Mouse (Mus musculus) stomach, embryonic 14.5 days (tissue): ENCODE data around the gene Gm20388. TPM values are rescaled to one million over a fixed set of nuclear protein-coding genes. Genes with fewer than 3 reads are reported as not detected.

Experiments
- ATAC-seq: fragments of 200-750 bp; cut with Nextera tagmentation; 2 replicates; pipeline ENCODE4 v1.8.0; 2017; ENCODE audit warnings: low read depth, moderate TSS enrichment; ENCODE audit not compliant: insufficient number of reproducible peaks, insufficient read depth, low FRiP score
- H3K27ac ChIP-seq: fragments of 300-500 bp; sonication (generic); 2 replicates; pipeline ENCODE4 v1.5.1; 2014; ENCODE audit warnings: mild to moderate bottlenecking, low read length, moderate library complexity, mixed read lengths
- H3K27me3 ChIP-seq: fragments of 300-500 bp; sonication (generic); 2 replicates; pipeline ENCODE4 v1.6.1; 2014; ENCODE audit warnings: low read length, control low read depth, mixed read lengths; ENCODE audit not compliant: control insufficient read depth, insufficient read depth
- H3K36me3 ChIP-seq: fragments of 300-500 bp; sonication (generic); 2 replicates; pipeline ENCODE4 v1.6.1; 2014; ENCODE audit warnings: mild to moderate bottlenecking, control low read depth, low read length, moderate library complexity, mixed read lengths; ENCODE audit not compliant: control insufficient read depth, insufficient read depth
- H3K4me1 ChIP-seq: fragments of 300-500 bp; sonication (generic); 2 replicates; pipeline ENCODE4 v1.6.1; 2014; ENCODE audit warnings: low read length, control low read depth, mixed read lengths; ENCODE audit not compliant: control insufficient read depth, insufficient read depth
- H3K4me2 ChIP-seq: fragments of 300-500 bp; sonication (generic); replicated peaks from 2 replicates; pipeline ENCODE4 v1.6.1; 2014; ENCODE audit warnings: low read depth, low read length, control low read depth
- H3K4me3 ChIP-seq: fragments of 300-500 bp; sonication (generic); 2 replicates; pipeline ENCODE4 v1.5.1; 2014; ENCODE audit warnings: low read depth, low read length, control low read depth
- H3K9ac ChIP-seq: fragments of 300-500 bp; sonication (generic); replicated peaks from 2 replicates; pipeline ENCODE4 v1.6.1; 2014; ENCODE audit warnings: low read depth, mild to moderate bottlenecking, control low read depth, low read length, moderate library complexity, mixed read lengths
- H3K9me3 ChIP-seq: fragments of 300-500 bp; sonication (generic); 2 replicates; pipeline ENCODE4 v1.6.1; 2016; ENCODE audit warnings: low read depth, low read length, control low read depth; ENCODE audit not compliant: control insufficient read depth
- WGBS: fragments of 180-500 bp; shearing (Covaris S2); extraction: QIAGEN DNeasy Blood & Tissue Kit; methylation state at CpG from one replicate; pipeline ENCODE4 v1.1.7; 2014; 5-methylcytosine and 5-hydroxymethylcytosine counted together
- polyA plus RNA-seq: library from polyadenylated mRNA; unstranded; fragments of >200 nt; fragmentation: Nextera tagmentation; extraction: Ambion mirVana; gene quantifications from 2 replicates; pipeline ENCODE4 v1.2.1, GENCODE M21; 2014

Gm20388 gene
- polyA plus RNA-seq, 1 experiment from 2014 or later, result 11.4 TPM

DNA sequence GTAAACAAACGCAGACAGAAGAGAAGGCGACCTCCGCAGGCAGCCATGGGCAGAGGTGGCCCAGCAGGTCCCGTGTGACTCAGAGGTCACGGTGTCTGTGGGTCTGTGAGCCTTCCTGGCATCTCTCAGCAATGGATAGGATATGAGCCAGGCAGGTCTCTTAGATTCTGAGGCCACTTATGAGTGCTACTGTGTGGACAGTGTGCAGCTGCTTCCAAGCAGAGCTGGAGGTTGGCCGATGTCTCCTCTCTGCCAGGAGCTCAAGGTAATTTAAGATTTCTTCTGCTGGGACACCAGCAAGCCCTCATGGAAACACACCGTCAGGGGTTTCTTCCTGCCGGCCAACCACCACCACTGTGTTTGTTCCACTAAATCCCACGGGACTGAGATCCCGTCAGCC is 4397.1 kb downstream of the Gm20388 start:
- Histone ChIP-seq H3K36me3 (peaks cover 7% of the 10 kb centered on the region; the same call in 1 of the 2 replicates), H3K4me2 (no peak overlapping the region), H3K27me3 (no peaks in the 10 kb centered on the region), H3K4me3 (no peak overlapping the region), H3K4me1 (peaks cover 15% of the 10 kb centered on the region; the same call in 1 of the 2 replicates), H3K9ac (no peak overlapping the region), H3K9me3 (no peaks in the 10 kb centered on the region), H3K27ac (no peak overlapping the region)
- 86% methylated on average over 10 of the region's 10 CpGs for WGBS
- no peak for ATAC-seq

- H3K27ac ChIP-seq, result no peak overlapping the region
- 90% methylated on average over 13 of the region's 13 CpGs for WGBS
- no peaks in the 10 kb centered on the region for H3K27me3 ChIP-seq
- H3K4me2 ChIP-seq, result no peak overlapping the region
- H3K9me3 ChIP-seq, result no peaks in the 10 kb centered on the region
- H3K36me3 ChIP-seq, result peaks cover 7% of the 10 kb centered on the region; the same call in 1 of the 2 replicates
- no peak overlapping the region for H3K4me3 ChIP-seq
- no peak for ATAC-seq
- peaks cover 15% of the 10 kb centered on the region; the same call in 1 of the 2 replicates for H3K4me1 ChIP-seq
- H3K9ac ChIP-seq, result no peak overlapping the region
Measured at GRCm38 (mm10) chr8:124310509-124310908, 4399.9 kb downstream of the Gm20388 start.

DNA sequence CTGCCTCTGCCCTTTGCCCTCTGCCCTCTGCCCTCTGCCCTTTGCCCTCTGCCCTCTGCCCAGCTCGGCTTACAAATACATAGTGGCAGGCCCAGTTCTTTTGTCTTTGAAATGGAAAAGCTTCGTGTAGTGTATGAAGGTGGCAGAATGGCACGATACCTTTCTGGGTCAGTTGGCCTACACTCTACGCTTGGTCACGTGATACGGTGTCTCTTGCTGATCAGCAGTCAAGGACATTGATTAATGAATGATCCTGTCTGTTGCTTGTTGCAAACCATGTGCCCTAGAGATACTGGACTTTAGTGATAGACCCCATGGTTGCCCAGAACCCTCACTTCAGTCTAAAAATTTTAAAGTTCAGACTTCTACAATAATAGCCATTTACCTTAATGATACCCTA is 4400.5 kb downstream of the Gm20388 start:
- Histone ChIP-seq H3K4me2 (no peak overlapping the region), H3K36me3 (peaks cover 7% of the 10 kb centered on the region; the same call in 1 of the 2 replicates), H3K27me3 (no peaks in the 10 kb centered on the region), H3K4me3 (no peak overlapping the region), H3K9me3 (no peaks in the 10 kb centered on the region), H3K27ac (no peak overlapping the region), H3K9ac (no peak overlapping the region), H3K4me1 (peaks cover 14% of the 10 kb centered on the region; the same call in 1 of the 2 replicates)
- no peak for ATAC-seq
- 89% methylated on average over 6 of the region's 6 CpGs for WGBS

GRCm38 (mm10) chr8:124311723-124312122 is 4401.1 kb downstream of the Gm20388 start:
- Histone ChIP-seq H3K9me3 (no peaks in the 10 kb centered on the region), H3K27me3 (no peaks in the 10 kb centered on the region), H3K4me3 (no peak overlapping the region), H3K36me3 (peaks cover 7% of the 10 kb centered on the region; the same call in 1 of the 2 replicates), H3K9ac (no peak overlapping the region), H3K4me2 (no peak overlapping the region), H3K4me1 (peaks cover 9% of the 10 kb centered on the region), H3K27ac (no peak overlapping the region)
- ATAC-seq, result no peak
- 93% methylated on average over 17 of the region's 17 CpGs for WGBS

DNA sequence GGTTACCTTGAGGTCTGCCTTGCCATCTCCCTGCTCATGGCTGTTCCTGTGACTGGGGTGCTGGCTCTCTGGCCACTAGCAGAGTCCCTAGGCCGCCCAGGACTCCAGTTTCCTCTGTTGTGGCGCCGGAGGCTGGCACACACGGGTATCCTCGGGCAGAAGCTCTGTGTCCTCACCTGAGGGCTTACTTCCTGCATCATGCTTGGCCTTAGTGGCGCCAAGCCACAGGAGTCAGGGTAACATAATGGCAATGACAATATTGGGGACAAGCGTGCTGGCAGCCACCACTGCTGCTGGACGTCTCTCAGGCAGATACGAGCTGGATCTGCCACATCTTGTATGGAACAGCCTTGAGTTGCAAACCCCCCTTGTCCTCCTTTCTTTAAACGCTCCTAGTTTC is 4401.6 kb downstream of the Gm20388 start:
- no peak for ATAC-seq
- H3K9me3 ChIP-seq, result no peaks in the 10 kb centered on the region
- no peak overlapping the region for H3K4me2 ChIP-seq
- 93% methylated on average over 10 of the region's 10 CpGs for WGBS
- peaks cover 7% of the 10 kb centered on the region; the same call in 1 of the 2 replicates for H3K36me3 ChIP-seq
- no peaks in the 10 kb centered on the region for H3K27me3 ChIP-seq
- H3K9ac ChIP-seq, result no peak overlapping the region
- no peak overlapping the region for H3K4me3 ChIP-seq
- peaks cover 12% of the 10 kb centered on the region for H3K4me1 ChIP-seq
- no peak overlapping the region for H3K27ac ChIP-seq

- no peak overlapping the region for H3K4me3 ChIP-seq
- H3K9me3 ChIP-seq, result no peaks in the 10 kb centered on the region
- H3K4me1 ChIP-seq, result peaks cover 13% of the 10 kb centered on the region
- H3K36me3 ChIP-seq, result no peaks in the 10 kb centered on the region
- H3K4me2 ChIP-seq, result no peak overlapping the region
- H3K9ac ChIP-seq, result no peak overlapping the region
- H3K27ac ChIP-seq, result peak overlapping the region; percentile 71; the same call in 1 of the 2 replicates
- 48% methylated on average over 10 of the region's 10 CpGs for WGBS
- ATAC-seq, result 0 out of 2 replicates have a peak, but pooled peaks have one; percentile 35
- no peaks in the 10 kb centered on the region for H3K27me3 ChIP-seq
Measured at GRCm38 (mm10) chr8:124314803-124315202, 4404.2 kb downstream of the Gm20388 start.

GRCm38 (mm10) chr8:124316466-124317136 is 4406.0 kb downstream of the Gm20388 start:
- Histone ChIP-seq H3K9me3 (no peaks in the 10 kb centered on the region), H3K4me2 (no peak overlapping the region), H3K4me1 (peaks cover 13% of the 10 kb centered on the region), H3K36me3 (no peaks in the 10 kb centered on the region), H3K9ac (no peak overlapping the region), H3K27me3 (no peaks in the 10 kb centered on the region), H3K27ac (no peak overlapping the region), H3K4me3 (no peak overlapping the region)
- 53% methylated on average over 12 of the region's 12 CpGs for WGBS
- no peak for ATAC-seq

DNA sequence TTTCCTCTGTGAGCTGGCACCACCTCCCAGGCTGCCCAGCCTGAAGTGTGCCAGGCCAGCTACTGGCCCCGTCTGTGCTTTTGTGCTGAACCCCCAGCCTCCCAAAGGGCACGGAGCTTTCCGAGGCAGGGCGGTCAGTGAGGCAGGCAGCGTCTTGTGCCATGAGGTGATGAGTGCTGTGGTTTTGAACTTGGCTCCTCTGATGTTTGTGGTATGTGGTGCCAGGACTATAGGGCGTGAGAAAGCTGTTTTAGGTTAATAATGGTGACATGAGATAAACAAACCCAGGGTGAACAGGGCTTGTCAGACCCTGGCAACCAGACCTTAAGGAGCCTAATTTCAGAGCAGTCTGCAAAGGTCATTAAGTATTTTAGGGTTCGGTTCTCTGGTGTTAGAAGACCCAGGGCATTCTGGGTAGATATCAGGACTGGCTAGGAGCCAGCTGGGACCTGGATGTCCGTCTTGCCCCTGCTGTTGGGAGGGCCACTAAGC is 4406.6 kb downstream of the Gm20388 start:
- ATAC-seq, result no peak
- WGBS, result 58% methylated on average over 8 of the region's 8 CpGs

More for the DNA sequence above, 4406.6 kb downstream of the Gm20388 start:
- no peaks in the 10 kb centered on the region for H3K9me3 ChIP-seq
- H3K27ac ChIP-seq, result no peak overlapping the region
- H3K4me2 ChIP-seq, result no peak overlapping the region
- H3K4me3 ChIP-seq, result no peak overlapping the region
- H3K9ac ChIP-seq, result no peak overlapping the region
- no peaks in the 10 kb centered on the region for H3K36me3 ChIP-seq
- peaks cover 13% of the 10 kb centered on the region for H3K4me1 ChIP-seq
- H3K27me3 ChIP-seq, result no peaks in the 10 kb centered on the region
